9 mouse cellular contexts compared by ENCODE assay signal in the genomic region with DNA sequence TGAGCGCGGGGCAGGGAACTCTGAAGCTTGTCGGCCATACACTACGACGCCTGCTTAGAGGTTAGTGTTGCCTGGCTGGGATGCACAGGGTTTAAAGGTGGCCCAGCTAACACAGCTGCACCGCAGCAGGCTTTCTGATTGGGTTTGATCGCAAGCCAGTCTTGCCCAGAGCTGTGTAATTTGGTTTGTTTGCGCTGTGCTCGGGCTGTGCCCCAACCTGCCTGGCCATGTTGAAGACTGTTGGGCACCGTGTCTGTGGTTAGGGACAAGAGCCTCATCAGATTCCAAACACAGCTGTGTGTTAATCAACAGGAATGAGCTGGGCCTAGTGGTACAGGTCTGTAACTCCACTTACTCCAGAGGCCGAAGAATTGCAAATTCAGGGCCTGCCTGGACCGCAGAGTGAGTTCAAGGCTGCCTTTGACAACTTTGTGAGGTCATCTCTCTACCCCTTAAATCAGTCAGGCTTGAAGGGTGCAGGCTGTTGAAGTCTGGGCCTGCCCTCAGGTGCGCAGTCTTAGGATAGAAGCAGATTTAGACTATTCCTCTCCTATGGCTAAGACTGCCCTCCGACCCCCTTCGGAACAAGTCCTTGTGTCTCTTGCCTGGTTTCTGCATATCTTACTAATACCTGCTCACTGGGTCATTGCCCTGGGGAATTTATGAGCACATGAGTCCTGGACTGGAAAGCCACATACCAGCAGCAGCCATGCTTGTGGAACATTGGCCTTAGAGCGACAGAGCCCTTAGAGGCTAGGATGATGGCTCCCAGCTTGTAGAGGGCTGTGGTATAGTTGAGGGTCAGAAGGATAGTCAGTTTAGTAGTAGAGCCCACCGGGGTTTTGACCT. TPM values are rescaled to one million over a fixed set of nuclear protein-coding genes. Genes with fewer than 3 reads are reported as not detected.
DNase-seq lines count a peak whose midpoint lies in the region; TF ChIP-seq lines count a peak whose summit lies in the region.
"Had no signal": no experiment of that assay in that cellular context is flagged by ENCODE, and none has a peak within 500 bp of the region (broad histone marks: within the 10 kb centered on the region; RNA-seq: fewer than 3 reads in every experiment).

No protein-coding gene starts in this region.

- intact Hi-C loops in gastrocnemius, adult 2 months (cut with DNase I): loop anchor here (2.0 to 5.0 kb wide), 2 partner anchors 35 to 55 kb away; partner anchors contain the start of gene Caskin2

- peak; percentile 31 for DNase-seq in gastrocnemius, adult 2 months
- DNase-seq in gastrocnemius, adult 18-20 months (ENCODE audit: low spot score): no peak
- DNase-seq in spleen, adult 12 weeks (ENCODE audit: low spot score): peak; percentile 0
- DNase-seq in spleen, adult 18-20 months: no peak
- no peak for DNase-seq in limb, embryonic 10.5 days (ENCODE audit: low spot score)
- peak; percentile 85 to 86 for DNase-seq in urinary bladder, postnatal 36 days (ENCODE audit: low spot score in 2 of 2)
- no peak for DNase-seq in thymus, postnatal 4 days
- DNase-seq in layer of hippocampus, adult 18-20 months (ENCODE audit: low spot score in 2 of 2): no peak
- DNase-seq: thymus, postnatal 14 days had no signal

- peak overlapping the region; percentile 91 for H3K27ac ChIP-seq in gastrocnemius, adult 2 months
- H3K27ac ChIP-seq in limb, embryonic 10.5 days: peak overlapping the region; percentile 28; the same call in 1 of the 2 replicates

- H3K9me3 ChIP-seq in limb, embryonic 10.5 days (replicated peaks): no peaks in the 10 kb centered on the region

- H3K4me1 ChIP-seq in limb, embryonic 10.5 days: peaks cover 60% of the 10 kb centered on the region

- WGBS in limb, embryonic 10.5 days: 85% methylated on average over 17 of the region's 17 CpGs

- H3K27me3 ChIP-seq in limb, embryonic 10.5 days (ENCODE audit: low read depth, poor library complexity, severe bottlenecking): no peaks in the 10 kb centered on the region

- no peak; the same call in 1 of the 2 replicates for TF ChIP-seq CTCF in gastrocnemius, adult 2 months (IDR thresholded peaks at IDR 0.05)

- H3K36me3 ChIP-seq in limb, embryonic 10.5 days: peaks cover 32% of the 10 kb centered on the region

- peak overlapping the region; percentile 56 for H3K4me3 ChIP-seq in gastrocnemius, adult 2 months
- no peak overlapping the region for H3K4me3 ChIP-seq in limb, embryonic 10.5 days

RNA-seq across cellular contexts. Expression of gene Tmem94, which starts 12.5 kb away (rescaled TPM):
- total RNA-seq in gastrocnemius, adult 2 months (2021): 10 to 100 TPM; 90.6 to 99.5 TPM
- total RNA-seq in gastrocnemius, adult 18-20 months (2021): 10 to 100 TPM; 85.1 to 88.2 TPM
- 30.6 and 37.7 TPM in 2 replicates for polyA plus RNA-seq in limb, embryonic 10.5 days (2016; fragmentation: Nextera tagmentation; extraction: Ambion mirVana)
- total RNA-seq in layer of hippocampus, adult 18-20 months (2021): 10 to 100 TPM; 50.9 to 56.1 TPM

RNA-seq across cellular contexts. Expression of gene Caskin2, which starts 35.7 kb away (rescaled TPM):
- total RNA-seq in gastrocnemius, adult 2 months (2021): 10 to 100 TPM; 14.5 to 19.2 TPM
- total RNA-seq in gastrocnemius, adult 18-20 months (2021): 10 to 100 TPM; 13.1 to 18.2 TPM
- 18.1 and 18.9 TPM in 2 replicates for polyA plus RNA-seq in limb, embryonic 10.5 days (2016; fragmentation: Nextera tagmentation; extraction: Ambion mirVana)
- 10 to 100 TPM; 19.4 to 19.9 TPM for total RNA-seq in layer of hippocampus, adult 18-20 months (2021)

RNA-seq across cellular contexts. Expression of gene Tsen54, which starts 36.8 kb away (rescaled TPM):
- 1 to 10 TPM; 6.2 to 6.9 TPM for total RNA-seq in gastrocnemius, adult 2 months (2021)
- total RNA-seq in gastrocnemius, adult 18-20 months (2021): 1 to 10 TPM; 5.0 to 6.5 TPM
- 42.5 and 48.8 TPM in 2 replicates for polyA plus RNA-seq in limb, embryonic 10.5 days (2016; fragmentation: Nextera tagmentation; extraction: Ambion mirVana)
- total RNA-seq in layer of hippocampus, adult 18-20 months (2021): 10 to 100 TPM; 11.1 to 11.4 TPM

RNA-seq across cellular contexts. Expression of gene Llgl2, which starts 46.1 kb away (rescaled TPM):
- total RNA-seq in gastrocnemius, adult 2 months (2021): 1 to 10 TPM; 8.3 to 9.8 TPM
- total RNA-seq in gastrocnemius, adult 18-20 months (2021): 1 to 10 TPM; 6.3 to 8.1 TPM
- 11.2 and 12.3 TPM in 2 replicates for polyA plus RNA-seq in limb, embryonic 10.5 days (2016; fragmentation: Nextera tagmentation; extraction: Ambion mirVana)
- total RNA-seq in layer of hippocampus, adult 18-20 months (2021): 1 to 10 TPM; 2.5 to 3.0 TPM

Comparison
In these comparisons a context has a peak if more than half of its experiments do, and no peak if none do; other contexts are left out.
1. DNase-seq: peak in gastrocnemius, adult 2 months (single experiment), spleen, adult 12 weeks (single experiment) and urinary bladder, postnatal 36 days (2 of 2); none in gastrocnemius, adult 18-20 months (single experiment), spleen, adult 18-20 months (0 of 2), limb, embryonic 10.5 days (single experiment), thymus, postnatal 4 days (single experiment) and layer of hippocampus, adult 18-20 months (0 of 2).